Mouse (Mus musculus): ENCODE data around the gene Cdkn2b. TPM values are rescaled to one million over a fixed set of nuclear protein-coding genes. Genes with fewer than 3 reads are reported as not detected.

Cdkn2b gene
- polyA plus RNA-seq, 1 experiment from 2014 or later, result 1.2 TPM

DNA sequence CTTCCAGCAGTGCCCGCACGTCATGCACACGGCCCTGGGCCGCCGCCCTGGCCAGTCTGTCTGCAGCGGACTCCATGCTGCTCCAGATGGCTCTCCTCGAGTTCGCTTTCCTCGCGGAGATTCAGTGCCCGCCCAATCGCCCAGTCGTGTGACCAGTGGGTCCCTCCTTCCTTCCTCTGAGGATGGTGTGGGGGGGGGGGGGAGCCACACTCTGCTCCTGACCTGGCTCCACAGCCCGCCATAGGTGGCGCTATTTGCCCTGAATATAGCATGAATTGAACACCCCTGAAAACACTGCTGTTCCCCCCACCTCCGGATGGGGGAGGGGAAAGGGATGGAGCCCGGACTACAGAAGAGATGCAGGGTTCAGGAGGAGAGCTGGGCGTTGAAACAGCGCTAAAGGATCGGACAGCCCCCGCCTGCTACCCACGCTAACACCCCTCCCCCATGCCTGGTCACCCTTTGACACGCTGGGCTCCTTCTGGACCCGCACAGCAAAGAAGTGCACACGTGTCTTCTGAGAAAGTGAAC lies 28.7 kb downstream of the Cdkn2b start:
- Histone ChIP-seq H3K27me3 (replicated peaks; ENCODE audit: low read depth, poor library complexity, severe bottlenecking) (peaks cover 98% of the 10 kb centered on the region), H3K36me3 (replicated peaks) (no peaks in the 10 kb centered on the region), H3K9me3 (no peaks in the 10 kb centered on the region), H3K4me3 (peak overlapping the region; percentile 30), H3K27ac (replicated peaks) (no peak overlapping the region), H3K4me1 (peaks cover 7% of the 10 kb centered on the region)
- under 1% methylated on average over 25 of the region's 25 CpGs for WGBS
- peak; percentile 69 for DNase-seq (ENCODE audit: low spot score)

- DNase-seq (ENCODE audit: low spot score), result no peak
- no peaks in the 10 kb centered on the region for H3K9me3 ChIP-seq
- peaks cover 98% of the 10 kb centered on the region for H3K27me3 ChIP-seq (replicated peaks; ENCODE audit: low read depth, poor library complexity, severe bottlenecking)
- no peak overlapping the region for H3K27ac ChIP-seq (replicated peaks)
- 2% methylated on average over 7 of the region's 7 CpGs for WGBS
- H3K36me3 ChIP-seq (replicated peaks), result no peaks in the 10 kb centered on the region
- no peak overlapping the region for H3K4me3 ChIP-seq
- H3K4me1 ChIP-seq, result peaks cover 7% of the 10 kb centered on the region
Observed at GRCm38 (mm10) chr4:89281236-89281635, 29.6 kb downstream of the Cdkn2b start.

GRCm38 (mm10) chr4:89279641-89280040 lies 31.2 kb downstream of the Cdkn2b start:
- WGBS, result 1% methylated on average over 2 of the region's 2 CpGs
- peaks cover 7% of the 10 kb centered on the region for H3K4me1 ChIP-seq
- DNase-seq (ENCODE audit: low spot score), result no peak

DNA sequence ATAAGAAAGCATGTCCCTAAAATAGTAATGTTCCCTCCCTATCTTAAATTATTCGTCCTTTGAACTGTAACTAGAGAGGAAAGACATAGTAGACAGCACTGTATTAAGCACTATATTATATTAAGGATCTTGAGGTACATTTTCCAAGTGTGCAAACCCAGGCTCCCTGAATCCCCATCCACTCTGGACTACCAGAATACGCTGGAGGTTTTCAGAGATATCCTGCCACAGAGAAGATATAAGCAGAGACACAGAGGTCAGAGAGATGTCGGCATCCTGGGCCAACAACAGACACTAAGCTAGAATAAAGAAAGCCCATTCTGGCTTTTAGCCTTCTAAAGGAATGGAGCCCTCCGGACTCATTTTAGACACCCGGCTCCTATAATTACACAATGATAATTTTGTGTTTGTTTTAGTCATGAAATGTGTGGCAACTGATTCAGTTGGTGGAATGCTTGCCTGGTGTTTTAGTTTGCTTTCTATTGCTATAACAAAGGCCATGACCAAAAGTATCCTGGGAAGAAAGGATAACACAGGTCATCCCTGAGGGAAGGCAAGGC lies 33.4 kb downstream of the Cdkn2b start:
- Histone ChIP-seq H3K36me3 (replicated peaks) (no peaks in the 10 kb centered on the region), H3K9me3 (no peaks in the 10 kb centered on the region), H3K27me3 (replicated peaks; ENCODE audit: low read depth, poor library complexity, severe bottlenecking) (peaks cover 100% of the 10 kb centered on the region), H3K4me1 (peaks cover 7% of the 10 kb centered on the region), H3K4me3 (no peak overlapping the region), H3K27ac (replicated peaks) (no peak overlapping the region)
- 6% methylated on average over 5 of the region's 5 CpGs for WGBS
- DNase-seq (ENCODE audit: low spot score), result no peak

More at GRCm38 (mm10) chr4:89279641-89280040, 31.2 kb downstream of the Cdkn2b start:
- H3K27ac ChIP-seq (replicated peaks), result no peak overlapping the region
- no peaks in the 10 kb centered on the region for H3K9me3 ChIP-seq
- peaks cover 100% of the 10 kb centered on the region for H3K27me3 ChIP-seq (replicated peaks; ENCODE audit: low read depth, poor library complexity, severe bottlenecking)
- H3K36me3 ChIP-seq (replicated peaks), result no peaks in the 10 kb centered on the region
- H3K4me3 ChIP-seq, result no peak overlapping the region

DNA sequence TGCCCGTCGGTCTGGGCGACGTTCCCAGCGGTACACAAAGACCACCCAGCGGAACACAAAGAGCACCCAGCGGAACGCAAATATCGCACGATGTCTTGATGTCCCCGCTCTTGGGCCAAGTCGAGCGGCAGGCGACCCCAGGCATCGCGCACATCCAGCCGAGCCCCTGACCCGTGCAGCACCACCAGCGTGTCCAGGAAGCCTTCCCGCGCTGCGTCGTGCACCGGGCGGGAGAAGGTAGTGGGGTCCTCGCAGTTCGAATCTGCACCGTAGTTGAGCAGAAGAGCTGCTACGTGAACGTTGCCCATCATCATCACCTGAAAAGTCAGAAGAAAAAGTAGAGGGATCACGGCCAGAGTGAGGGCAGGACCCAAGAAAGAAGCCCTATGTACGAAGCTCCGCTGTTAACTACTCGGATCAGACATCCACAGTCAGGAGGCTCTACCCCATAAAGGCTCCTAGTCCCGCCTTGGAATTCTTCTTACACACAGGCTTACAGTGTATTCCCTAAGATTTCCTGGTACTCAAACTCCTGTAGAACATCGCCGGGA lies 34.1 kb downstream of the Cdkn2b start:
- Histone ChIP-seq H3K4me3 (no peak overlapping the region), H3K4me1 (no peaks in the 10 kb centered on the region), H3K27me3 (replicated peaks; ENCODE audit: low read depth, poor library complexity, severe bottlenecking) (peaks cover 100% of the 10 kb centered on the region), H3K36me3 (replicated peaks) (no peaks in the 10 kb centered on the region), H3K9me3 (no peaks in the 10 kb centered on the region), H3K27ac (replicated peaks) (no peak overlapping the region)
- DNase-seq (ENCODE audit: low spot score), result peak; percentile 50
- under 1% methylated on average over 37 of the region's 37 CpGs for WGBS

GRCm38 (mm10) chr4:89275811-89276584 lies 34.8 kb downstream of the Cdkn2b start:
- DNase-seq (ENCODE audit: low spot score), result peak; percentile 49
- WGBS, result under 1% methylated on average over 25 of the region's 25 CpGs

GRCm38 (mm10) chr4:89274829-89275548 lies 35.9 kb downstream of the Cdkn2b start:
- Histone ChIP-seq H3K27me3 (replicated peaks; ENCODE audit: low read depth, poor library complexity, severe bottlenecking) (peaks cover 99% of the 10 kb centered on the region), H3K36me3 (replicated peaks) (no peaks in the 10 kb centered on the region), H3K9me3 (no peaks in the 10 kb centered on the region), H3K4me3 (no peak overlapping the region), H3K4me1 (no peaks in the 10 kb centered on the region), H3K27ac (replicated peaks) (no peak overlapping the region)
- WGBS, result under 1% methylated on average over 24 of the region's 24 CpGs
- DNase-seq (ENCODE audit: low spot score), result peak; percentile 63

More at GRCm38 (mm10) chr4:89275811-89276584, 34.8 kb downstream of the Cdkn2b start:
- Histone ChIP-seq H3K36me3 (replicated peaks) (no peaks in the 10 kb centered on the region), H3K4me1 (no peaks in the 10 kb centered on the region), H3K9me3 (no peaks in the 10 kb centered on the region), H3K27me3 (replicated peaks; ENCODE audit: low read depth, poor library complexity, severe bottlenecking) (peaks cover 99% of the 10 kb centered on the region), H3K27ac (replicated peaks) (no peak overlapping the region), H3K4me3 (no peak overlapping the region)

- Histone ChIP-seq H3K4me3 (no peak overlapping the region), H3K27me3 (replicated peaks; ENCODE audit: low read depth, poor library complexity, severe bottlenecking) (peaks cover 99% of the 10 kb centered on the region), H3K4me1 (no peaks in the 10 kb centered on the region), H3K27ac (replicated peaks) (no peak overlapping the region), H3K36me3 (replicated peaks) (no peaks in the 10 kb centered on the region), H3K9me3 (no peaks in the 10 kb centered on the region)
- 2% methylated on average over 14 of the region's 14 CpGs for WGBS
- peak; percentile 27 for DNase-seq (ENCODE audit: low spot score)
Observed at GRCm38 (mm10) chr4:89274006-89274405, 36.8 kb downstream of the Cdkn2b start.

DNA sequence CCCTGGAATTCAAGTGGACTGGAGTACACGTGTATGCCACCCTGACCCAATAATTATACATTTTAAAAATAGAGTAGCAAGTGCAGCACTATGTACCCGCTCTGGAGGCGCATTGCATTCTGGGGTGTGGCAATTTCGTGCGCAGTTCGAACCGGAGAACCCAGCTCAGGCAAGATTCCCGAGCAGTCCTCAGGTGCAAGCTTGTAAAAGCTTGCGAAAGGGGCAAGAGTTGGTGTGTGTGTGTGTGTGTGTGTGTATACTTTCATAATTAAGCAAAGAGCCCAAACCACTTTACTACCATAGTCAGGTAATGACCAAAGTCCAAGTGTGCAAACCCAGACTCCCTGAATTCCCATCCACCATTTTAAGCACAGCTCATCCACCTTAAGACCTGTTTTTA lies 37.3 kb downstream of the Cdkn2b start:
- no peak for DNase-seq (ENCODE audit: low spot score)
- Histone ChIP-seq H3K36me3 (replicated peaks) (no peaks in the 10 kb centered on the region), H3K9me3 (no peaks in the 10 kb centered on the region), H3K27ac (replicated peaks) (no peak overlapping the region), H3K4me3 (no peak overlapping the region), H3K4me1 (no peaks in the 10 kb centered on the region), H3K27me3 (replicated peaks; ENCODE audit: low read depth, poor library complexity, severe bottlenecking) (peaks cover 99% of the 10 kb centered on the region)
- under 1% methylated on average over 9 of the region's 9 CpGs for WGBS

GRCm38 (mm10) chr4:89272961-89273540 lies 37.8 kb downstream of the Cdkn2b start:
- DNase-seq (ENCODE audit: low spot score), result peak; percentile 45
- no peak overlapping the region for H3K27ac ChIP-seq (replicated peaks)
- H3K9me3 ChIP-seq, result no peaks in the 10 kb centered on the region
- H3K4me3 ChIP-seq, result no peak overlapping the region
- H3K27me3 ChIP-seq (replicated peaks; ENCODE audit: low read depth, poor library complexity, severe bottlenecking), result peaks cover 96% of the 10 kb centered on the region
- no peaks in the 10 kb centered on the region for H3K4me1 ChIP-seq
- no peaks in the 10 kb centered on the region for H3K36me3 ChIP-seq (replicated peaks)
- under 1% methylated on average over 20 of the region's 20 CpGs for WGBS

DNA sequence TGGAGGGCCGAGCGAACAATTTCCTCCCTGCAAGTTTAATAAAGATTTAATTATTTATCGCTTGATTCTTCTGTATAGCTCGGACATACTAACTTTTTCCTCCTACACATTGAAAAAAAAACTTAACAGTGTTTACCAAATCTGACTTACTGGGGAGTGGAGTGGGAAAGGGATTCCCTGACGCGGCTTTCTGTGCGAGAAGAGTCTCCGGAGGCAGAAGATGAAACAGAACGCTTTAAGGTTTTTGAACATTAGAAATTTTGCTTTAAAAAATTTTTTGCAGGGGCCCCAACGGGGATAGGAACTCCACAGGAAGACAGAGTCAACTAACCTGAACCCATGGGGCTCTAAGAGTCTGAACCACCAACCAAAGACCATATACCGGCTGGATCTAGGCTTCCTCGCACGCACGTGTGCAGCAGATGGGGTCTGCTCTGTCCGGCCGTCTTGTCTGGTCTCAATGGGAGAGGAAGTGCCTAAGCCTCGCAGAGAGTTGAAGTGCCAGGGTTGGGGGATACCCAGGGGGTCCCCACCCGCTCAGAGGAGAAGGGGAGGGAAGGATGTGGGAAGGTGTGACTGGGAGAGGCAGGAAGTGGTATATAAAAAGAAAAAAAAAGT lies 38.6 kb downstream of the Cdkn2b start:
- no peak overlapping the region for H3K27ac ChIP-seq (replicated peaks)
- 3% methylated on average over 18 of the region's 18 CpGs for WGBS
- no peaks in the 10 kb centered on the region for H3K36me3 ChIP-seq (replicated peaks)
- H3K9me3 ChIP-seq, result no peaks in the 10 kb centered on the region
- H3K27me3 ChIP-seq (replicated peaks; ENCODE audit: low read depth, poor library complexity, severe bottlenecking), result peaks cover 91% of the 10 kb centered on the region
- H3K4me3 ChIP-seq, result no peak overlapping the region
- peak; percentile 49 for DNase-seq (ENCODE audit: low spot score)
- H3K4me1 ChIP-seq, result no peaks in the 10 kb centered on the region

DNA sequence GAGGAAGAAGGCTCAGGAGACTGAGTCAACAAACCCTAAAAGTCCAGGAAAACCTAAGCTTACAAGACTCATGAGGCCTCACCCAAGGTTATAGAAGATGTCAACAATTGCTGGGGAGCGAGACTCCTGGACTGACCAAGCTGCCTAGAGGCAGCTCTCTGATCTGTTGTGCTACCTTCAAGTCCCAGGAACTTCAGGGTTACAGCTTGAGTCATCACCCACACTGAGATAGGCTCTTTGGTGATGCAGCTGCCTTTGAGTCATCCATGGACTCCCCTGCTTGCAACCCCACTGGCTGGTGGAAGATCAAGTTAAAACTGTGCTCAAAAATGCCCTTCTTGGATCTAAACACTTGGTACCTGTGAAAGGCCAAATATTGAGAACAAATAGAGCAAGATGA lies 53.1 kb downstream of the Cdkn2b start:
- WGBS, result 78% methylated on average over 1 of the region's 1 CpGs
- H3K4me1 ChIP-seq, result no peaks in the 10 kb centered on the region
- no peaks in the 10 kb centered on the region for H3K9me3 ChIP-seq

More for the DNA sequence above, 53.1 kb downstream of the Cdkn2b start:
- no peak for DNase-seq (ENCODE audit: low spot score)
- H3K36me3 ChIP-seq (replicated peaks), result no peaks in the 10 kb centered on the region
- H3K27me3 ChIP-seq (replicated peaks; ENCODE audit: low read depth, poor library complexity, severe bottlenecking), result 0 out of 2 replicates have a peak, but pooled peaks cover 4% of the 10 kb centered on the region
- no peak overlapping the region for H3K27ac ChIP-seq (replicated peaks)
- H3K4me3 ChIP-seq, result no peak overlapping the region
